Mouse (Mus musculus): ENCODE data around the gene Epn3. TPM values are rescaled to one million over a fixed set of nuclear protein-coding genes. Genes with fewer than 3 reads are reported as not detected.

Gene Epn3
- total RNA-seq (2021), result 12.1 and 13.5 TPM in 2 replicates
- long read RNA-seq, experiment 1, partial matches to known transcripts, result 8 of 23 reads
- long read RNA-seq, experiment 1, other reads (novel, unspliced or antisense), result 12 of 23 reads
- long read RNA-seq, experiment 2, transcript Epn3-202 (10 exons, 3,884 nt), result major isoform, 5 of 14 reads
- long read RNA-seq, experiment 2, partial matches to known transcripts, result 7 of 14 reads
- long read RNA-seq, experiment 2, other reads (novel, unspliced or antisense), result 2 of 14 reads

DNA sequence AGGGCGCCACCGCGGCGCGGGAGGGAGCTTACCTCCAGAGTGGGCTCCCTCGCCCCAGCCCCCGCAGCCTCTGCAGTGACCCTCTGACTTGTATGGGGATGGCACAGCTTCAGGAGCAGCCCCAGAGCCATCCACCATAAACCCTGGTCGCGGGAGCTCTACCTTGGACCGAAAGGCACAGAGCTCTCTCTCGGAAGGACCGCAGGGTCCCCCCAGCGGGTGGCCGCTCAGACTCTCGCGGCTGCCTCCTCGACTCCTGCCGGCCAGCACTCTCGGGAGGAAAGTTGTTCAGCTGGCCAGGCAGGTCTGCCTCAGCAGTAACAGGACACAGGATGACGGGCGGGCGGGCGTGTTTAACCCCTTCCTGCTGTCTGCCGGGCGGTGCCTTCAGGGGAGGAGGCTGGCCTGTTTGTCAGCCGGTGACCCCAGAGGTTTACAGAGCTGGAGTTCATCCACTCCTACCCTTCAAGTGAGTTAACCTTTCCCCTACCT is at the start of gene Epn3:
Epn3 (minus strand) TSS at position 314 of the 492 bp plus-strand sequence.
- DNase-seq, result peak; percentile 66

DNA sequence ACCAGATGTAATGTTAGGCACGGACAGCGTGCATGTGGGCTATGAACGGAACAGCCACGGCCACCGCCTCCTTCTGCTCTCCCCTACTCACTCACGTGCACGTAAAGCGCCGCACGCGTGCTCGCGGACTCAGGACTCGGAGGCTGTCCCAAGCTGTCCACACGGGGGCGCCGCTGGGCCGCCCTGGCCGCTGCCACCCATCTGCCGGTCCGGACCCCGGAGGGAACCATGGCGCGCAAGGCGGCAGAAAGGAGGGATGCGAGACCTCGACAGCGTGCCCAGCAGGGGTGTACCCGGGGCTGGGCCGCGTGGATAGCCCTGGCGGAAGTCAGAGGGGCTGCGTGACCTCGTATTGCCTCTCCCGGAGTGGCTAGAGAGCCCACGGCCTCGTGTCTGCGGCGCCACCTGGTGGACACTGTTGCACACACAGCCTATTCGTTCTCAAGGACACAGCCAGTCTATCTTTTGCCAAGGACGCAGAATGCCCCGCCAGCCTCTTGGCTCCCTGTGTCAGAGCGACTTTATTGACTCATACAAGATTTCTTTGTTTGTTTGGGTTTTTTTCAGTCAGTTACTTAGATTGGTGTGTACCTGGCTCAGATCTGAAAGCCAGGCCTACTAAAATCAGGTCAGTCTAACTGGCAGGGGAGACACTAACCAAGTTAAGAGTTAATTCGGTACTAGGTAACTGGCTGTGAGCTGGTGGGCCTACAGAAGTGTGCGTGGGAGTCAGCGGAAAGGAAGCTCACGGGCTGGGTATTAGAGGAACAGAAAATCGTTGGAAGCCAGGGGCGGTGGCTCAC is 49.3 kb upstream of the Epn3 start, which contains the start of gene Rsad1:
Rsad1 (minus strand) TSS at position 368 of the 803 bp plus-strand sequence.
- peak; percentile 97 for DNase-seq

DNA sequence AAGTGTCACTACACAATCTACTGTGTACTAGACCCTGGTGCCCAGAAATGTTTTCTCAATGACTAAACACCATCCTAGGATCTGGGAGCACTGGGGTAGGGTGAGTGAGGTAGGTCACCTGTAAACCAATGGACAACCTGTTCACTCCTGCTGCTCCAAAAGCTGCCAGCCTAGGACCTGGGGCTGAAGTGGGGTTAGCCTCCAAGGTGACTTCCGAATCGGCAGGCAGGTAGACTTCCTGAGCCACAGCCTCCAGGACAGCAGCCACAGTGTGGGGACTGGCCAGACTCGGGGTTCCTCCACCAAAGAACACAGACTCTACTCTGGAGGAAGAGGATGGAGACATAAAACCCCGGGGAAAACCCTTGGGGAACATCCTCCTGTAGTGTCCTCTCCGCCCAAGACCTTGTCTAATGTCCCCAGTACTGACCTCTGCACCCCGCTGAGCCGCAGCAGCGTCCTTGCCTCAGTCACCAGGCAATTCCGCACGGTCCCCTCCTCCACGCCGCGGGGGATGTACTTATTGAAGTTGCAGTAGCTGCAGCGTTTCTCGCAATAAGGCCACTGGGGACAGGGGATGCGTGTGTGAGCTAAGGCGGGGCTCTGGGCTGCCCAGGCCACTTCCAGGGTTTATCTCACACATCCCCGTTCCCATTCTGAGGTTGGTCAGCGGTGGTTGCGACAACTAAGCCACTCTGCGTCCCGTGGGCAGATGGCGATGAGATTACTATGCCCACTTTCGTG is 48.4 kb upstream of the Epn3 start:
- peak; percentile 81 for DNase-seq

DNA sequence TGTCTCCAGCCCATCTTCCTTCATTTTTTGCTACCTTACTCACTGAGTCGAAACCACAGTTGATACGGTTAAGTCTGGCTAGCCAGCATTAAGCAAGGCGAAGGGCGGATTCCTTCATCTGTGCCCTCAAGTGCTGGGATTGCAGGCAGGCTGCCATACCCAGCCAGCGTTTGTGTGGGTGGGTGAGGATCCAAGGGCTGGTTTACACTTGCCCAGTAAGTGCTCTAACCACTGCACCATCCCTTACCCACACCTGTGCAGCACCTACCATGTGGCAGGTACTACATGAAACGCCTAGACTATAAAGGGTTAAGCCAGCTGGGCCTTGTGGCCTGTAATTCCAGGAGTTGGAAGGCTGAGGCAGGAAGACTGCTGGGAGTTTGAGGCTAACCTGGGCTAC is 47.5 kb upstream of the Epn3 start:
- no peak for DNase-seq

DNA sequence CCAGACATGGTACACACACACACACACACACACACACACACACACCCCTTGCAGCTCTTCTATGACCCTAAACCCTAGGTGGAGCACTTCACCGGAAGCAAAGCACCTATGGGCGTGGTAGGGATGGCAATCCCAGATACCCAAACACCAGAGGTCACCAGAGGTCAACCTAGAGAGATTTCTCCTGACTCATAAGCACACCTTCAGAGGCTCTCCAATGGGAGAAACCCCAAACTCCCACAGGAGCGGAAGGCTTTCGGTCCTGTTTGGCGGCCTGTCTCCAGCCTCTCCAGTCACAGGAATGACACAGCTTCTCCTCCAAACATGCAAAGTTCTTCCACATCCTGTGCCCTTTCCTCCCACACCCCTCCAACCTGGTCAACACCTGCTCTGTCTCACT is 46.6 kb upstream of the Epn3 start:
- DNase-seq, result no peak

DNA sequence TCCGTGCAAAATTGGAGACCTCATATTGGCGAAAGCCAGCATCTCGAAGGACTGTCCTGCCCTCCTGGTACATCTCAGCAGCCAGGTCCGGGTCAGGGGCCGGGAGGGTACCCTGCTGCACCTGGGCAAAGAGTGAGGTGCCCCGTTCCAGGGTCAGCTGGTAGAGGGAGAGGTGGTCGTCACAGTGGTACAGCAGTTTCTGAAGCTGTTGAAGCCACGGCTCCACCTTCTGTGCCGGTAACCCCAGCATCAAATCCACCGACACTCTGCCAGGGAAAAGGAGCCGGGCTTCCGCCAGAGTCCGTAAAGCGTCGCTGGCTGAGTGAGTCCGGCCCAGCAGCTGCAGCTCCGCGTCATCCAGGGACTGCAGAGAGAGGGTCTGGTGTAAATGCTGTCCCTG is 44.6 kb upstream of the Epn3 start:
- DNase-seq, result no peak

DNA sequence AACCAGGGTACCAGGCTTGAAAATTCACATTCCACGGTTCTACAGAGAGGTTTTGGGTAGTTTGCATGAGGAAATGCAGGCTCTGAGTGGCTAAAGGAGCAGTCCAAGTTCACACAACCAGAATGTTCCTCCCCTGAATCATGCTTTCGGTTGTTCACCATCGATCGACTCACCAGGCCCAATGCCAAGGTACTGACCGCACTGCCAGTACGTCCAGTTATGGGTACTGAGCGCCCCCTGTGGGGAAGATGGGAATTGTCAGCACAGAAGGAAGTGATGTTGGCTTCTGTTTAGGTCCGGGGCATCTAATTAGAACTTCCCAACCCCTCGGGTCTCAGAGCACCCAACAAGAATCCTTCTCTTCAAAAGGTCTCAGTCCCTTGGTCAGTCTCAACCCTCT is 44.2 kb upstream of the Epn3 start:
- DNase-seq, result peak; percentile 98

DNA sequence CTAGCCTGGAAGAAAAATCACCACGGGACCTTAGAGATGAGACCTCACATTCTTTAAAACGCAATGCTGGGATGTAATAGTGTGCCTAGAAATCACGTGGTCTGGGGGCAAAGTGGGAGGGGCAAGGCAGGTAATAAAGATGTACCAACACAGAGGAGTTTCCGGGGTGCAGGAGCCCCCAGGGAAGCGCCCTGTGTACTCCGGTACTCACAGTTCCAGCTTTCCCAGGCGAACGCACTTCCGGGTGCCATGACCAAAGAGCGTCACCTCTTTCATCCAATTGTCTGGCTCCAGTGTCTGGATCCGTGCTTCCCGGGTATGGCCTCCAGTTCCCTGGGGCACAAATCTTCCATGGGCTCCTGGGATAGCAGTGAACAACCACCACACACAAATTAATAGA is 43.6 kb upstream of the Epn3 start:
- DNase-seq, result no peak

DNA sequence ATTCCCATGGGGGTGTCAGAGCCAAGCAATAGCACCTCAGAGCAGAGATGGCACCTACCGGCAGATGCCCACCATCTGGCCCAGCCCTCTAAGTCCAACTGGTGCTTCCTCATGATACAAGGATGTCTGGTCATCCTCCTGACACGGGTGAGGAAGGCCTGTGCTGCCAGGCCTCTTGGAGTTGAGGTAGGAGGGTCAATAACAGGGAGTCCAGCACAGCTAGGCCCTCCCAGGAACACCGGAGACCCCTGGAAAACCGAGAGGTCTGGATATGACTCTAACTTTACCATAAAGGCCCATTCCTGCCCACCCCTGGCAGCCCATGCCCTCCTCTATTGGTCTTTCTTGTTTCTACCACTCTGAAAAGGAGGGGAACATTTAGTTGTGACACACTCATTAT is 42.6 kb upstream of the Epn3 start:
- DNase-seq, result no peak

DNA sequence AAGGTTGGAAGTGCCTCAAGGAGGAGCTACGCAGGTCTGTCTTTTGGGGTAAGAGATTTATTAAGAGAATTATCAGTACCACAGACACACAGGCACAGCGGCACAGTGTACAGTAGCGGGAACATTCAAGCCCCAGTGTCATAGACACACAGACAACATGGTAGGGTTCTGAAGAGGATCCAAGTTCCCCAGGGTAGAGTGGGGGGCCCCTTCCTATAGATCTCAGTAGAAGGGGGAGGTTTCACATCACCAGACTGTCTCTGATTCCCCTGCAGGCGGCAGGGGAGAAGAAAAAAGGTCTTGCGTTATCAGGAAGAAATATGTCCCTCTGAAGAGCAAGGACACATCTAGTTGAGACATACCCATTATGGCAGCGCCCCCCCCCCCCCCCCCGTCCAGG is 40.0 kb upstream of the Epn3 start:
- DNase-seq, result no peak

DNA sequence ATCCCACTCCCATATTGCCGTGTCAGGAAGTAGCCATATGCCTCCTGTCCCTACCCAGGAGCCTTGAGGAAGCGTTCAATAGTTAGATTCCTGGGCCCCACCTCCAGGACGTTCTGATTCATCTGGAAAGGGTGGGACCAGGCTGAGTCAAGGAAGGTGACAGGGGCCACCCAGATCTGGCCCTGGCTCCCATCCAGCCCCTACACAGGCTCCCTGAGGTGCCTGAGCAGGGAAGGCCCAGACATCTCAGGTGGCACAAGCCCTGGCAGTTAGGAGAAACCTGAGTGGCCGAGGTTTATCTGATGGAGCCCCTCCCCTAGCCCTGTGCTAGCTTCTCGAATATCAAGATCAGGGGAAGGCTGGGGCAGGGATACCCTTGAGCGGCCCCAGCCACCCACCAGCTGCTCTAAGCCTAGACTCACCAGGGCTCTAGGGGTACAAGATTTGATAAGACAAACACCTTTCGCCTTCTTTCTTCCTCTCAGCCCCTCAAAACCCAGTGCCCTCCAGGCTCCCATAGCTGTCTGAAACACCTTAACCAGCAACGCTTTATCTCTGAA is 39.0 kb upstream of the Epn3 start:
- no peak for DNase-seq

DNA sequence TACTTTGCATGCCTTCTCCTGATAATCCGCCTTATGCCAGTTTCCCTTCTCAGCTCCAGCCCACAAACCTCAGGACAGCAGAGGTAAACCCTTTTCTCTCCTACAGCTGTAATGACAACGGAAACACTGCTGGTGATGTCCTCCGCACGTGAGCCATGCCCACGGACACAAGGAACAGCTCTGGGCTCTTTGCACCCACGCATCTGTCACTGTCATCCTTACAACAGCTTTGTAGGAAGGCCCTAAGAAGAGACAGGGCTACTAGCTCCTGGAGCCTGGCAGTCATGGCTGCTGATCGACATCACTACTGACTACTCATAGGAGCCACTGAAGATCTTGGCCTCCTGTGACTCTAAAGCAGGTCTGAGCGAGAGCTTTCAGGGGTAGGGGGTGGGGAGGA is 33.4 kb upstream of the Epn3 start:
- no peak for DNase-seq

DNA sequence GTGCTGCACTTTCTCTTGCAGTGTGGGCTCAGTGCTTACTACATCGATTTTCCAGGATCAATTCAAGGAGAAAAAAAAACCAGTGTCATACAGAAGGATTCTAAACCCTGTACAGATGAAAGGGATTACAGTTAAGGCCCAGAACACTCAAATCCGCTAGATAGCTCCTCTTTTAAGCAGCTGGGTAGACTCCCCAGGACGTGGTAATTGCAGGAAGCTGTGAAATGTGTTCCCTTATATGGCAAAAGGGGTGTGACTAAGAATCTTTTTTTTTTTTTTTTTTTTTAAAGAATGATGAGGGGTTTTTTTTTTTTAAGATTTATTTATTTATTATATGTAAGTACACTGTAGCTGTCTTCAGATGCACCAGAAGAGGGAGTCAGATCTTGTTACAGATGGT is 29.1 kb upstream of the Epn3 start:
- no peak for DNase-seq

DNA sequence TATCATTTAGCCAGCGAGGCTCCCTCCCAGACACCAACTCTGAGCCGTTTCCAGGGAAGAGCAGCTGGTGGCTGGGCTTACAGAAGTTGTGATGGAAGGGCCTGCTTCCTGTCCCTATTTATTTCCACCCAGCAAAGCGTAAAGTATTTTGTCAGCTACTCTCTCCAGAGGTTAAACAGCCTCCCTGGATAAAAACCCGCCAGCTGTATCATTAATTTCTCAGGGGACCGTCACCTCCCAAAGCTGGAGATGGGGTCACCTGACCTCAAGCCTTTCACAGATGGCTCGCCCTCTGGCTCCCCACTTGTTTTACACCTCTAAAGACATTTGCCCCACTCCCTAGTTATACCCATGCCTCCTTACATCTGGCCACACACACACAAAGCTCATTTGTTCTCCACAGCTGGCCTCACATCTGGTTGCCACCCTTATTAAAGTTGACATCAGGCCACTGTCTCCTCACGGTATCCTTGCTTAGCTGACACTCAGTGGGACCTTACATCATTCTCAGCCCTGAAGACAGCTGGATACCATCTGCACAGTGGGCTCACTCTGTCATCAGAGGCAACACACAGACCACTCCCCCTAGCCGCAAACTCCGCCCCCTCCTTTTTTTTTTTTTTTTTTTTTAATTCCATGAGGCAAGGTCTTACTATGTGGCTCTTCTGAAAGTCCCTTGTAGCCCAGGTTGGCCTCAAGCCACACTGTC is 26.6 kb upstream of the Epn3 start:
- DNase-seq, result no peak

DNA sequence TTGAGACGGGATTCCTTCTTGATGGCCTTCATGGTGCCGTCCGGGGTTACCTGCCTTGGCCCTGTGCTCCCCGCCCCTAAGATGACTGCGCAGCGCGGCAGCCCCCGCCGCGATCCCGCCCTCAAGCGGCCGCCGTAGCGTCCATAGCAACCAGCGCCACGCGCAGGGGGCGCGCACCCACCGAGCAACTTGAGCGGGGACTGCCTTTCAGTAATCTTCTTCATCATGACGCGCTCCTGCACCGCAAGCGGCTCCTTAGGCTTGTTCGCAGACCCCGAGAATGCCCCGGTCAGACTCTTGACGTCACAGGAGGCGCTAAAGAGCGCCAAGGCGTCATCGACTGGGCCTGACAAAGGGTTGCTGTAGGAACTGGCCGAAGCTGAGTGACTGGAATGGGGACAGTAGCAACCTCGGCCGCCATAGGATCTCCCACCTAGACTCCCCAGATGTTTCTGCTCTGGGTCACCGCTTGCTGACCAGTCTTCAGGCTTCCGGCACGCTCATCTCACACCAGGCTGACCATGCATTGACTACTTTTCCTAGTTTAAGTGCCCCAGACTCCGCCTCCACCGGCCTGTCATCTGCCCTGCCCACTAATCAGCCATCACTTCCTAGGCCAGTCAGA is 21.6 kb upstream of the Epn3 start, which contains the start of gene Mycbpap:
Mycbpap (minus strand) TSS at position 524 of the 625 bp plus-strand sequence.
- peak; percentile 71 for DNase-seq

DNA sequence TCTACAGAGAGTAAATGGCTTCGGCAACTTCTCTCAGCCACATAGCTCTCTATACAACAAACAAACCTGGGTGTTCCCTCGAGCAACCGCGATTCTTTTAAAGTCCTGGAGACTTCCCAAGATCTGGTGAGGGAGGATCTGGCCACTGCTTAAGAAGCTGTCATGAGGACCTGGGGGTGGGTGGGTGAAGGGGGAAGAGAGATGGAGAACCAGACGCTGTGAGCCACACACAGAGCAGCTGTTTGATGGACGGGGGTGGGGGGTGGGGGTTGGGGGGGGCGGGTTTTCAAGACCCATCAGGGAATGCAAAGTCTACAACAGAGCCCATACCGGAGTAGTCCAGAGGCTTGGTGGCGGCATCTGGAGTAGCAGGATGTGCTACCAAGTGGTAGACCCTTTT is 13.7 kb upstream of the Epn3 start:
- no peak for DNase-seq

DNA sequence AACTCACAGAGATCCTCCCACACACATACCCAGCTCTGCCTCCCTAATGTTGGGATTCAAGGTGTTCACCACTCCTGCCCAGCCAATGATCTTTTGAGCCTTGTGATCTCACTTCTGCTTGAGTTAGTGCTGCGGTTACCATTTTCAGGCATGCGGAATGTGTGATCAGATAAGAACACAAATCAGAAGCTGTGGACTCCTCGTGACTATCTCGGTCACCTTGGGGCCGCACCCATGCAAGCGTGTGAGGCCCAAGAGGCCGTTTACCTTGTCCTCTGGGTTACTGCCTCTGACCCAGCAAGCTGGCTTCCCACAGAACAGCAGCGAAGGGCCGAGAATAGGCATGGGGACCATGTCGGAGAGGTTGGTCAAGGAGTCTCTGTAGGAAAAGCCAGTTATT is 9.2 kb upstream of the Epn3 start:
- peak; percentile 2 for DNase-seq

DNA sequence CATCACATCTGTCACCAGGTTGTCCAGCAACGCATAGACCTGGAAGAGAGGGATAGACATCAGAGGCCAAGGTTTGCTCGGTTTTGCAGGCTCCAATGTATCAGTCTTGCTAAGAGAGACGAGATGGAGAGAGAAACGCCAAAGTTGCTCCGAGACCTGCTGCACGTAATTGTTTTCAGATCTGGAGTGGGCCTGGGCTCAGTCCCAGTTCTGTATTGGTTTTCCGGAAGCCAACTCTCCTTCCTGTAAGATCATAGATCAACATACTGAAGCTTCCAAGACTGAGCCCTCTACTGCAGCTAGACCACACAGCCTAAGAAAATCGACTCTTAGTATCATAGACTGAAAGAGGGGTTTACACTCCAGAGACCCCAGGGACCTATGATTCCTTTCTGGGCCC is 1.7 kb upstream of the Epn3 start:
- DNase-seq, result no peak

DNA sequence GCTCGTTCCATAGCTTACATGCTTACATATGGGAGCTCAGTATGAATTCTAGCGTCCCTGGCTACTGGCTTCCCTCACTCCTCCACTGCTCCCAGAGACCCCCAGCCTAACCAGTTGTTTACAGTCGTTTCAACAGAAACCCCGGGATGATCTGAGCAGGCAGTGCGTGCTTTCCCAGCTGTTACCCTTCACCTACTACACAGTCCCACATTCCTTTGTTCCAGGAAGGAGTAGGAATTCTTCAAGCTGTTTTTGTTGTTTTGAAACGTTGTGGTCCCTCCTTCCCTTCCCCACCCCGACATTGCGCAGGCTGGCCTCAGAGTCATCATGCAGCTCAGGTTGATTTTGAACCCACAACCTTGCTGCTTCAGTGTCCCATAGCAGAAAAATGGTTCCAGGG is 588 bp upstream of the Epn3 start:
- no peak for DNase-seq

DNA sequence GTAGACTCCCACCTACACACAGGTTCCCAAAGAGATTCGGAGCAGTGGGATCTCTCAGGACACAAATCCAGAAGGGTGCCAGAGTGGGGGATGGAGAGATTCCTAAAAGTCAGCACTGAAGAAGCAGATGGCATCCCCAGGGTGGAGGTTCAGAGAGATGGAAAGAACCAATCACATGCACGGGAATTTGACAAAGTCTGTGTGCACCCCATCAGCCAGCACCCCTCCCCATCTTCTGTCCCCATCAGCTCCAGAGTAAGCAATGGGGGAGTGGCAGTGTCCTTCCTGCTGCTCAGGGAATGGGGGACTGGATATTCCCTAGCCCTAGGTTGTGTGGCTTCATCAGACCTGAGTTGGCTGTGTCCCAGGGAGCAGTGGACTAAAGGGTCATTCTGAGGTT is 739 bp downstream of the Epn3 start:
- DNase-seq, result no peak
